ENCODE assay signal across 10 mouse cellular contexts in genomic region chr3:133613836-133614711, GRCm38 (mm10).
DNase-seq lines count a peak whose midpoint lies in the region; ATAC-seq lines count a peak whose summit lies in the region.
"Had no signal": no experiment of that assay in that cellular context is flagged by ENCODE, and none has a peak within 500 bp of the region (broad histone marks: within the 10 kb centered on the region; RNA-seq: fewer than 3 reads in every experiment).

No protein-coding gene starts in this region.

- peak; percentile 72 for ATAC-seq in hindbrain, embryonic 12.5 days (ENCODE audit: low FRiP score)
- peak; percentile 65; the same call in 1 of the 2 replicates for ATAC-seq in midbrain, embryonic 14.5 days (ENCODE audit: low FRiP score, low TSS enrichment)

- 32% methylated on average over 12 of the region's 12 CpGs for WGBS in hindbrain, embryonic 12.5 days
- 4% methylated on average over 12 of the region's 12 CpGs for WGBS in midbrain, embryonic 14.5 days

- H3K9me3 ChIP-seq in hindbrain, embryonic 12.5 days (replicated peaks) = no peaks in the 10 kb centered on the region
- no peaks in the 10 kb centered on the region for H3K9me3 ChIP-seq in midbrain, embryonic 14.5 days (ENCODE audit: control insufficient read depth, low read length)

- peak overlapping the region; percentile 49 for H3K4me2 ChIP-seq in hindbrain, embryonic 12.5 days (replicated peaks)
- peak overlapping the region; percentile 52 for H3K4me2 ChIP-seq in midbrain, embryonic 14.5 days (ENCODE audit: low read length)

- H3K27me3 ChIP-seq in hindbrain, embryonic 12.5 days = no peaks in the 10 kb centered on the region
- H3K27me3 ChIP-seq in midbrain, embryonic 14.5 days (ENCODE audit: control insufficient read depth, insufficient read depth, low read length) = no peaks in the 10 kb centered on the region

- peak; percentile 4 to 6 for DNase-seq in cerebellum, postnatal 10 days
- no peak for DNase-seq in cerebellum, adult 9-11 months
- DNase-seq in Muller cell, postnatal 12 days (ENCODE audit: inconsistent ontology term) = peak; percentile 13
- DNase-seq in midbrain, embryonic 14.5 days = peak; percentile 75
- no peak for DNase-seq in right cerebral cortex, adult 18-20 months
- DNase-seq in natural killer cell, adult 2 months (ENCODE audit: low spot score in 2 of 2) = no peak
- no peak for DNase-seq in spleen, adult 18-20 months
- DNase-seq: heart, postnatal 36 days; lung, embryonic 14.5 days had no signal

- no peaks in the 10 kb centered on the region for H3K36me3 ChIP-seq in hindbrain, embryonic 12.5 days
- H3K36me3 ChIP-seq in midbrain, embryonic 14.5 days (ENCODE audit: control insufficient read depth, insufficient read depth, low read length) = no peaks in the 10 kb centered on the region

- H3K4me3 ChIP-seq in hindbrain, embryonic 12.5 days = peak overlapping the region; percentile 17
- H3K4me3 ChIP-seq in midbrain, embryonic 14.5 days (replicated peaks; ENCODE audit: low read depth, low read length) = peak overlapping the region; percentile 25

- H3K9ac ChIP-seq in hindbrain, embryonic 12.5 days = 0 out of 2 replicates have a peak overlapping the region, but pooled peaks have one; percentile 35
- H3K9ac ChIP-seq in midbrain, embryonic 14.5 days (replicated peaks; ENCODE audit: low read length) = peak overlapping the region; percentile 52
- H3K9ac ChIP-seq: lung, embryonic 14.5 days had no signal

- peak overlapping the region; percentile 80 for H3K27ac ChIP-seq in hindbrain, embryonic 12.5 days
- H3K27ac ChIP-seq in midbrain, embryonic 14.5 days (replicated peaks; ENCODE audit: low read depth, low read length) = peak overlapping the region; percentile 83

- H3K4me1 ChIP-seq in hindbrain, embryonic 12.5 days = peaks cover 3% of the 10 kb centered on the region; the same call in 1 of the 2 replicates
- peaks cover 13% of the 10 kb centered on the region; the same call in 1 of the 2 replicates for H3K4me1 ChIP-seq in midbrain, embryonic 14.5 days (ENCODE audit: control insufficient read depth, insufficient read depth, low read length)

Comparison
In these comparisons a context has a peak if more than half of its experiments do, and no peak if none do; other contexts are left out.
1. DNase-seq: peak in cerebellum, postnatal 10 days (2 of 2), Muller cell, postnatal 12 days (single experiment) and midbrain, embryonic 14.5 days (single experiment); none in cerebellum, adult 9-11 months (single experiment), right cerebral cortex, adult 18-20 months (single experiment), natural killer cell, adult 2 months (0 of 2) and spleen, adult 18-20 months (0 of 2).